Mouse (Mus musculus) intestine, embryonic 14.5 days (tissue): ENCODE measurements around the gene Rapgef3. TPM values are rescaled to one million over a fixed set of nuclear protein-coding genes. Genes with fewer than 3 reads are reported as not detected.

Experiments
- ATAC-seq: fragments of 200-750 bp; cut with Nextera tagmentation; replicated peaks from 2 replicates; pipeline ENCODE4 v1.8.0; 2017; ENCODE audit warnings: low read depth, moderate number of reproducible peaks, moderate TSS enrichment, moderate library complexity; ENCODE audit not compliant: low FRiP score, low TSS enrichment
- DNase-seq: peaks from one replicate; pipeline ENCODE4 v3.0.0-alpha.2; 2018; ENCODE audit warnings: low spot score
- H3K27ac ChIP-seq: fragments of 300-500 bp; sonication (generic); 2 replicates; pipeline ENCODE4 v1.5.1; 2014; ENCODE audit warnings: low read depth, mild to moderate bottlenecking, control low read depth
- H3K27me3 ChIP-seq: fragments of 300-500 bp; sonication (generic); replicated peaks from 2 replicates; pipeline ENCODE4 v1.6.1; 2014; ENCODE audit warnings: low read length, control low read depth; ENCODE audit not compliant: control insufficient read depth, insufficient read depth
- H3K36me3 ChIP-seq: fragments of 300-500 bp; sonication (generic); 2 replicates; pipeline ENCODE4 v1.6.1; 2014; ENCODE audit warnings: low read length, control low read depth; ENCODE audit not compliant: control insufficient read depth, insufficient read depth
- H3K4me1 ChIP-seq: fragments of 300-500 bp; sonication (generic); replicated peaks from 2 replicates; pipeline ENCODE4 v1.6.1; 2014; ENCODE audit warnings: low read length, control low read depth, mixed read lengths; ENCODE audit not compliant: control insufficient read depth, insufficient read depth
- H3K4me2 ChIP-seq: fragments of 300-500 bp; sonication (generic); 2 replicates; pipeline ENCODE4 v1.6.1; 2014; ENCODE audit warnings: low read length
- H3K4me3 ChIP-seq: fragments of 300-500 bp; sonication (generic); 2 replicates; pipeline ENCODE4 v1.5.1; 2014; ENCODE audit warnings: low read depth, low read length, control low read depth, mixed read lengths
- H3K9ac ChIP-seq: fragments of 300-500 bp; sonication (generic); 2 replicates; pipeline ENCODE4 v1.6.1; 2014; ENCODE audit warnings: mild to moderate bottlenecking, low read length
- H3K9me3 ChIP-seq: fragments of 300-500 bp; sonication (generic); 2 replicates; pipeline ENCODE4 v1.6.1; 2016; ENCODE audit warnings: low read length, control low read depth; ENCODE audit not compliant: control insufficient read depth
- WGBS: fragments of 180-500 bp; shearing (Covaris S2); extraction: QIAGEN DNeasy Blood & Tissue Kit; methylation state at CpG from one replicate; pipeline ENCODE4 v1.1.7; 2014; 5-methylcytosine and 5-hydroxymethylcytosine counted together
- polyA plus RNA-seq: library from polyadenylated mRNA; unstranded; fragments of >200 nt; fragmentation: Nextera tagmentation; extraction: Ambion mirVana; gene quantifications from 2 replicates; pipeline ENCODE4 v1.2.1, GENCODE M21; 2014

The Rapgef3 gene
- polyA plus RNA-seq, 1 experiment from 2014 or later: 8.7 TPM

- Histone ChIP-seq H3K27ac (peak overlapping the region; percentile 47), H3K27me3 (no peaks in the 10 kb centered on the region), H3K9me3 (no peaks in the 10 kb centered on the region), H3K4me3 (peak overlapping the region; percentile 11; the same call in 1 of the 2 replicates), H3K4me1 (peaks cover 28% of the 10 kb centered on the region), H3K9ac (no peak overlapping the region), H3K36me3 (no peaks in the 10 kb centered on the region), H3K4me2 (peak overlapping the region; percentile 42)
- no peak for ATAC-seq
- WGBS: 9% methylated on average over 24 of the region's 24 CpGs
- DNase-seq: peak; percentile 69
These were observed 14.4 kb upstream of the Rapgef3 start for GRCm38 (mm10) chr15:97781961-97782748.

GRCm38 (mm10) chr15:97780611-97781031 lies 12.8 kb upstream of the Rapgef3 start:
- 78% methylated on average over 12 of the region's 12 CpGs for WGBS
- H3K4me1 ChIP-seq: peaks cover 24% of the 10 kb centered on the region
- DNase-seq: no peak
- H3K36me3 ChIP-seq: no peaks in the 10 kb centered on the region
- H3K9me3 ChIP-seq: no peaks in the 10 kb centered on the region
- H3K4me2 ChIP-seq: no peak overlapping the region
- H3K27me3 ChIP-seq: no peaks in the 10 kb centered on the region
- ATAC-seq: no peak
- no peak overlapping the region for H3K4me3 ChIP-seq
- no peak overlapping the region for H3K9ac ChIP-seq
- H3K27ac ChIP-seq: no peak overlapping the region; the same call in 1 of the 2 replicates

GRCm38 (mm10) chr15:97779576-97779975 lies 11.8 kb upstream of the Rapgef3 start:
- H3K27me3 ChIP-seq: no peaks in the 10 kb centered on the region
- H3K9me3 ChIP-seq: no peaks in the 10 kb centered on the region
- ATAC-seq: no peak
- H3K9ac ChIP-seq: no peak overlapping the region
- 79% methylated on average over 1 of the region's 1 CpGs for WGBS
- H3K36me3 ChIP-seq: no peaks in the 10 kb centered on the region
- no peak overlapping the region for H3K4me3 ChIP-seq
- H3K27ac ChIP-seq: no peak overlapping the region
- no peak for DNase-seq
- H3K4me1 ChIP-seq: peaks cover 19% of the 10 kb centered on the region
- no peak overlapping the region for H3K4me2 ChIP-seq

GRCm38 (mm10) chr15:97778311-97779098 lies 10.7 kb upstream of the Rapgef3 start, which contains the start of gene Slc48a1:
Gene Slc48a1 (plus strand): TSS chr15:97778520.
- no peaks in the 10 kb centered on the region for H3K27me3 ChIP-seq
- 63% methylated on average over 8 of the region's 8 CpGs for WGBS
- H3K4me3 ChIP-seq: no peak within 1 kb of the TSS
- no peak within 1 kb of the TSS for H3K9ac ChIP-seq
- H3K9me3 ChIP-seq: no peaks in the 10 kb centered on the region
- DNase-seq (no peak), ATAC-seq (no peak)
- no peaks in the 10 kb centered on the region for H3K36me3 ChIP-seq
- no peak within 1 kb of the TSS for H3K27ac ChIP-seq
- H3K4me1 ChIP-seq: peaks cover 27% of the 10 kb centered on the region
- no peak within 1 kb of the TSS for H3K4me2 ChIP-seq

GRCm38 (mm10) chr15:97776919-97777318 lies 9.1 kb upstream of the Rapgef3 start:
- Histone ChIP-seq H3K36me3 (no peaks in the 10 kb centered on the region), H3K4me2 (no peak overlapping the region), H3K9me3 (no peaks in the 10 kb centered on the region), H3K27ac (no peak overlapping the region), H3K4me1 (peaks cover 31% of the 10 kb centered on the region), H3K4me3 (no peak overlapping the region), H3K27me3 (no peaks in the 10 kb centered on the region), H3K9ac (no peak overlapping the region)
- WGBS: 75% methylated on average over 6 of the region's 6 CpGs
- DNase-seq: no peak
- ATAC-seq: no peak

- Histone ChIP-seq H3K36me3 (no peaks in the 10 kb centered on the region), H3K27me3 (no peaks in the 10 kb centered on the region), H3K9ac (no peak overlapping the region), H3K9me3 (no peaks in the 10 kb centered on the region), H3K4me2 (no peak overlapping the region), H3K4me1 (peaks cover 28% of the 10 kb centered on the region), H3K4me3 (no peak overlapping the region), H3K27ac (no peak overlapping the region)
- peak; percentile 45; the same call in 1 of the 2 replicates for ATAC-seq
- DNase-seq: peak; percentile 78
- 8% methylated on average over 8 of the region's 8 CpGs for WGBS
These were observed 8.7 kb upstream of the Rapgef3 start for GRCm38 (mm10) chr15:97776514-97776913.

GRCm38 (mm10) chr15:97773961-97774370 lies 6.2 kb upstream of the Rapgef3 start:
- no peaks in the 10 kb centered on the region for H3K9me3 ChIP-seq
- H3K27me3 ChIP-seq: 0 out of 2 replicates have a peak, but pooled peaks cover under 1% of the 10 kb centered on the region
- no peak overlapping the region for H3K9ac ChIP-seq
- peak overlapping the region; percentile 62 for H3K27ac ChIP-seq
- WGBS: 65% methylated on average over 5 of the region's 5 CpGs
- H3K36me3 ChIP-seq: no peaks in the 10 kb centered on the region
- peaks cover 20% of the 10 kb centered on the region for H3K4me1 ChIP-seq
- H3K4me2 ChIP-seq: no peak overlapping the region
- H3K4me3 ChIP-seq: no peak overlapping the region
- ATAC-seq (no peak), DNase-seq (no peak)

- Histone ChIP-seq H3K27ac (peak overlapping the region; percentile 62), H3K27me3 (0 out of 2 replicates have a peak, but pooled peaks cover 5% of the 10 kb centered on the region), H3K9me3 (no peaks in the 10 kb centered on the region), H3K36me3 (no peaks in the 10 kb centered on the region), H3K4me3 (no peak overlapping the region), H3K4me2 (0 out of 2 replicates have a peak overlapping the region, but pooled peaks have one; percentile 20), H3K9ac (no peak overlapping the region), H3K4me1 (peaks cover 24% of the 10 kb centered on the region)
- WGBS: 22% methylated on average over 5 of the region's 5 CpGs
- ATAC-seq: peak; percentile 59; the same call in 1 of the 2 replicates
- peak; percentile 75 for DNase-seq
These were observed 5.3 kb upstream of the Rapgef3 start for GRCm38 (mm10) chr15:97773108-97773507.
